Mouse (Mus musculus): ENCODE measurements around the gene Ankrd50.

- no peak for TF ChIP-seq CTCF (conservative IDR thresholded peaks at IDR 0.05; ENCODE audit: insufficient read depth, insufficient read length, low read depth, low read length)
- no peak for TF ChIP-seq POLR2A (IDR thresholded peaks at IDR 0.05; ENCODE audit: low read depth, low read length)
These were observed 60.7 kb downstream of the Ankrd50 start for GRCm38 (mm10) chr3:38423966-38424365.
